Mouse (Mus musculus): ENCODE results near the gene Gas2l2.

Gene Gas2l2

GRCm38 (mm10) chr11:83442596-83443267 lies 13.5 kb upstream of the Gas2l2 start:
- no peak for DNase-seq (ENCODE audit: low read depth)

GRCm38 (mm10) chr11:83441235-83441634 lies 12.0 kb upstream of the Gas2l2 start:
- no peak for DNase-seq (ENCODE audit: low read depth)

- no peak for DNase-seq (ENCODE audit: low read depth)
Measured at GRCm38 (mm10) chr11:83440081-83441064, 11.1 kb upstream of the Gas2l2 start.

- DNase-seq (ENCODE audit: low read depth) = no peak
Measured at GRCm38 (mm10) chr11:83439426-83440060, 10.3 kb upstream of the Gas2l2 start.

GRCm38 (mm10) chr11:83437377-83437776 lies 8.1 kb upstream of the Gas2l2 start, which contains the start of gene 1700020L24Rik:
Gene 1700020L24Rik (plus strand): TSS chr11:83437677.
- no peak for DNase-seq (ENCODE audit: low read depth)

- DNase-seq (ENCODE audit: low read depth) = no peak
Measured at GRCm38 (mm10) chr11:83432533-83432932, 3.3 kb upstream of the Gas2l2 start.

- no peak for DNase-seq (ENCODE audit: low read depth)
Measured at GRCm38 (mm10) chr11:83426964-83427363, 2.3 kb downstream of the Gas2l2 start.

GRCm38 (mm10) chr11:83424681-83425080 lies 4.6 kb downstream of the Gas2l2 start:
- DNase-seq (ENCODE audit: low read depth) = no peak

GRCm38 (mm10) chr11:83421305-83421704 lies 8.0 kb downstream of the Gas2l2 start:
- DNase-seq (ENCODE audit: low read depth) = no peak

- DNase-seq (ENCODE audit: low read depth) = no peak
Measured at GRCm38 (mm10) chr11:83420338-83420737, 8.9 kb downstream of the Gas2l2 start.

GRCm38 (mm10) chr11:83418566-83418965 lies 10.7 kb downstream of the Gas2l2 start:
- DNase-seq (ENCODE audit: low read depth) = no peak

- no peak for DNase-seq (ENCODE audit: low read depth)
Measured at GRCm38 (mm10) chr11:83417708-83418107, 11.5 kb downstream of the Gas2l2 start.

- no peak for DNase-seq (ENCODE audit: low read depth)
Measured at GRCm38 (mm10) chr11:83417080-83417479, 12.2 kb downstream of the Gas2l2 start.

- no peak for DNase-seq (ENCODE audit: low read depth)
Measured at GRCm38 (mm10) chr11:83410510-83410909, 18.7 kb downstream of the Gas2l2 start.

- no peak for DNase-seq (ENCODE audit: low read depth)
Measured at GRCm38 (mm10) chr11:83409792-83410291, 19.4 kb downstream of the Gas2l2 start.

GRCm38 (mm10) chr11:83409087-83409754 lies 20.0 kb downstream of the Gas2l2 start, which contains the start of gene Rasl10b:
Gene Rasl10b (plus strand): TSS chr11:83409137.
- DNase-seq (ENCODE audit: low read depth) = no peak

GRCm38 (mm10) chr11:83408242-83408641 lies 21.0 kb downstream of the Gas2l2 start:
- DNase-seq (ENCODE audit: low read depth) = no peak

- DNase-seq (ENCODE audit: low read depth) = no peak
Measured at GRCm38 (mm10) chr11:83406391-83406790, 22.9 kb downstream of the Gas2l2 start.

GRCm38 (mm10) chr11:83403787-83404186 lies 25.5 kb downstream of the Gas2l2 start:
- no peak for DNase-seq (ENCODE audit: low read depth)

GRCm38 (mm10) chr11:83398724-83399123 lies 30.5 kb downstream of the Gas2l2 start:
- DNase-seq (ENCODE audit: low read depth) = no peak

- no peak for DNase-seq (ENCODE audit: low read depth)
Measured at GRCm38 (mm10) chr11:83397626-83398025, 31.6 kb downstream of the Gas2l2 start.
